Mouse (Mus musculus): ENCODE measurements at regions not wholly inside any gene's neighbourhood (a gene's known extent, or its start where the extent isn't known, plus 50 kb on each side); places are given as distances from the start of the nearest gene placed in this dataset.

DNA sequence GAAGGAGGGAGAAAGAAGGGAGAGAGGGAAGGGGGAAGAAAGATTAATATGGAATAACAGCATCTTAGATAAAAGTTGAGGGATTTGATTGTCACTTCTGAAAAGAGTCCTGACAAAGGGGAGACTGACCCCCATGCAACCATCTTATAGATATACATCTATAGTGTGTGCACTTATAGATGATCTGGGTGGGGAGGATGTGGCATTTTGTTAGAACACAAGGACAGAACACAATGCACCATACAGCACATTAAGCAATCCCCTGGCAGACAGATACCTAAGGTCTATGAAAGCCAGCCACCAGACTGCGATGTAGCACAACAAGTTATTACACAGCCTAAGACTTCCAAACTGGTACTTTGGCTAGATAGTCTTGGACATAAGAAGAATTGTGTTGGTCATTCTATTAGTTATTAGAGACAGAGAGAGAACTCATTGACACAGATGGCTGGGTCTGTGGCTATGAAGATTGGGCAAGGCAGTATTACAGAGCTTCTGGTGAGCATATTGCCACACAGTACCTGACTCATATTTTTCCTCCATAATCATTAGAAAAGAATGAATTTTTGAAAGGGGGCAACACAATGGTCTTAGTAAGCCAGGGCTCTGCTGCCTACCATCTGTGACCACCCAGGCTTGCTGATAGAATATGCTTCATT is 126.3 kb upstream of the Itgb1 start:
- Histone ChIP-seq H3K4me1 (ENCODE audit: control insufficient read depth, insufficient read depth, insufficient read length, low read length) (peaks cover 13% of the 10 kb centered on the region), H3K27ac (replicated peaks; ENCODE audit: low read depth, low read length) (no peak overlapping the region), H3K4me3 (ENCODE audit: insufficient read depth, low read depth, low read length) (no peak overlapping the region)

DNA sequence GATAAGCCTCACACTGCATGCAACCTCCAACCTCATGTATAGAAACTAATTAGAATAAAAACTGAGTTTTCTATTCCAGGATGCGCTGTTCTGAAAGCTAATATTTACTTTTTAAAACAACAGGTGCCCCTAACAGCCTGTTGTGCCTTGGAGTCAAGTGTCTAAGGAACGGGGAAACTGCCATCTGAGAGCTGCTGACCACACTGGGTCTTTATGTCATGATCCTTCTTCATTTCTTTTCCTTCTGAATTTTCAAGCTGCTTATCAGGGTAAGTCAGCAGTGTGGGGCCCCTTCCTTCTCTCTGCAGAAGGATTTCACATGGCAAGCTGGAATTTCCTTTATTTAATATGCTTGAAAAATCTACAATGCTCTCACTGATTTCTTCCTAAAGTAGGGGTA is 125.0 kb upstream of the Itgb1 start:
- H3K4me3 ChIP-seq (ENCODE audit: insufficient read depth, low read depth, low read length) = no peak overlapping the region
- H3K4me1 ChIP-seq (ENCODE audit: control insufficient read depth, insufficient read depth, insufficient read length, low read length) = peaks cover 15% of the 10 kb centered on the region
- no peak overlapping the region for H3K27ac ChIP-seq (replicated peaks; ENCODE audit: low read depth, low read length)

DNA sequence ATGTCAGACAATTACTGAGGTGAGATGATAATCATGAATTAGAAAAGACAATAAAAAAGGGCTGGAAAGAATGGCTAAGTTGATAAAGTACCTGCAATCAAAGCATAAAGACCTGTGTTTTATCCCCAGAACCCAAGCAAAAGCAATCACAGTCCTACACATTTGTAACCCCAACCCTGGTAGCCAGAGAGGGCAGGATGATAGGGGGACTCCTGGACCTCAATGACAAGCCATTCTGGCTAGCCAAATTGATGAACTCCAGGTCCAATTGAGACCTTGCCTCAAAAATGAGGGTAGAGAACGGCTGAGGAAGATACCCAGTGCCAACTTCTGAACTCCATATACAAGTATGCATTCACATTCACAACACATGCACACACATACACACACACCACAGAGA is 124.4 kb upstream of the Itgb1 start:
- no peak overlapping the region for H3K4me3 ChIP-seq (ENCODE audit: insufficient read depth, low read depth, low read length)
- H3K4me1 ChIP-seq (ENCODE audit: control insufficient read depth, insufficient read depth, insufficient read length, low read length) = peaks cover 15% of the 10 kb centered on the region
- H3K27ac ChIP-seq (replicated peaks; ENCODE audit: low read depth, low read length) = no peak overlapping the region

DNA sequence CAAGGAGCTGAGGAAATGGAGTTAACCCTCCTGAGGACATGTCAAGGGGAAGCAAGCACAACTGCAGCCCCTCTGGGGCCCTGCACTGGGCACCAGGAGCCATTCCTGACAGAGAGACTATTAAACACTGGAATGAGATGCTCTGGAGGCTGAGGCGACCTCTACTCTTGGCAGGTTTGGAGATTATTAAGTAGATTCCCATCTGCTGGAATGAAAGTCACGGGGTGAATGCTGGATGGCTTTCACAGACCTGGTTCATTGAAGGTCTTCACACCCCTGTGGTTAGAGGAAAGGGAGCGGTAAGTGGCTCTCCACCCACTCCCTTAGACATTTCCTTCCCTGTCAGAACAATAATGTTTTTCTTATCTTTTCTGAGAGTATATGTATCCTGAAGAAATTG is 122.8 kb upstream of the Itgb1 start:
- Histone ChIP-seq H3K4me1 (ENCODE audit: control insufficient read depth, insufficient read depth, insufficient read length, low read length) (peaks cover 15% of the 10 kb centered on the region), H3K27ac (replicated peaks; ENCODE audit: low read depth, low read length) (peak overlapping the region; percentile 19; the same call in 1 of the 2 replicates), H3K4me3 (ENCODE audit: insufficient read depth, low read depth, low read length) (no peak overlapping the region)

DNA sequence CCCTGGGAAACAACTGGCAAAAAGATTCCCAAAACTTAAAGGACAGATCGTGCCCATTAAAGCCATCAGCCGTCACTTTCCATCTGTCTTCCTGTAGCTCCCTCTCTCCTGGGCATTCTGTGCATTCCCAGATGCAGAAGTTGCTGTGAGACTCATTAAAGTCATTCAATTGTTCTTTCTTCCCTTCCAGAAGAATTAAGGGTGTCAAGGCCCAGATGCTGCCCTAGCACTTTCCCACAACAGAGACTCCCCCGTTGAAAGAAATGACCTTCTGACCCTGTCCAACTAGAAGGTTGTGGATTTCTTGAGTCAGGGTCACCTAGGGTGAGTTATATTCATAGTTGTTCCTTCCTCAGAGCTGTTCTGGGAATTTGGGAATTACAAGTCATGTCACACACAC is 121.7 kb upstream of the Itgb1 start:
- Histone ChIP-seq H3K4me1 (ENCODE audit: control insufficient read depth, insufficient read depth, insufficient read length, low read length) (peaks cover 15% of the 10 kb centered on the region), H3K27ac (replicated peaks; ENCODE audit: low read depth, low read length) (peak overlapping the region; percentile 93), H3K4me3 (ENCODE audit: insufficient read depth, low read depth, low read length) (no peak overlapping the region)

DNA sequence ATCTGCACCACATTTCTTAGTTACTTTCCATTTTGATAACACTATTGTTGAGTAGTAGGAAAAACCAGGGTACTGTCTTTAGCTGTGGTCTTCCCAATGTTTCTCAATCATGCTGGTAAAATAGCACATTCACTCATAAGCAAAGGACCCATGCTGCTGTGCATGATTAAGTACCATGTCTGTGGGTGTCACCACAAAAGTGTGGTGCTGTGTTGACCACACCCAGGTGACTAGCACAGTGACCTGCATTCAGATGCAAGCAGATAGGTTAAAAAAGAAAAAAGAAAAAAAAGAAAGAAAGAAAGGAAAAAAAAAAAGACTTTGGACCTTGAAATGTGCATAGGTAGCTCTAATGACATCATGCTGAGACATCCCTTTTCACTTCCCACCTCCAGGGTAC is 113.2 kb upstream of the Itgb1 start:
- no peak overlapping the region for H3K27ac ChIP-seq (replicated peaks; ENCODE audit: low read depth, low read length)
- H3K4me3 ChIP-seq (ENCODE audit: insufficient read depth, low read depth, low read length) = no peak overlapping the region
- H3K4me1 ChIP-seq (ENCODE audit: control insufficient read depth, insufficient read depth, insufficient read length, low read length) = no peaks in the 10 kb centered on the region

DNA sequence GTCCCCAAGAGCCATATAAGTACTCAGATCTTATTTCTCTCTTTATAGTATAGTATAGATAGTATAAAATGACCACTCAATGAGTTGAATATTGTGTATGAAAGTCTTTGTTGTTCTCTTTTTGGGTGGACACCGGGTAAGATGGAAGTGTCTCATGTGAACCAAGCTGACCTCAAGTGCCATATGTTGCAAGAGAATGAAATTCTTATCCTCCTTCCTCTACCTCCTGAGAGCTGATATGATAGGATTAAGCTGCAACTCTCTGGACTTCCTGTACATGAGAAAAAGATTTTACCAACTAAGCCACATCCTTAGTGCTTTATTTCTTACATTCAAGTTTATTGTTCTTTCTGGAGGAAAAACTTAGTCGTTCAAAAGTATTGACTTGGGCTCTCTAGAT is 91.3 kb upstream of the Itgb1 start:
- Histone ChIP-seq H3K4me3 (ENCODE audit: insufficient read depth, low read depth, low read length) (no peak overlapping the region), H3K4me1 (ENCODE audit: control insufficient read depth, insufficient read depth, insufficient read length, low read length) (peaks cover 3% of the 10 kb centered on the region; the same call in 1 of the 2 replicates), H3K27ac (replicated peaks; ENCODE audit: low read depth, low read length) (no peak overlapping the region)

DNA sequence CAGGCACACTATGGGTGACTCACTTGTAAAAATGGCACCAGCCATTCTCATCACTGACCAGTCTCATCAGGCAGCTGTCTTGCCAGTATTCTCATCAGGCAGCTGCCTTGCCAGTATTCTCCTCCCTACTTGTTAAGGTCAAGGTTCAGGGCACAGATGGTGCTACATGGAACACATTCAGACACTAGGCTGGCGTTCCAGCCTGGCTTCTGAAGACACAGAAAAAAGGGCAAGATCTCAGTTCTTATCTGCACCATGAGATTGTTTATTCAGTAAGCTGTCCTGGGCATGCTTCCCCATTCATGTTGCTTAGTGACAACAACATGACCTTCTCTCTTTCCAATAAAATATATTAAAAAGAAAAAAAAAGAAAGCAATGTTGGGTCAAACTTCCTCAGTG is 90.7 kb upstream of the Itgb1 start:
- peaks cover 3% of the 10 kb centered on the region; the same call in 1 of the 2 replicates for H3K4me1 ChIP-seq (ENCODE audit: control insufficient read depth, insufficient read depth, insufficient read length, low read length)
- H3K4me3 ChIP-seq (ENCODE audit: insufficient read depth, low read depth, low read length) = no peak overlapping the region
- peak overlapping the region; percentile 29; the same call in 1 of the 2 replicates for H3K27ac ChIP-seq (replicated peaks; ENCODE audit: low read depth, low read length)

DNA sequence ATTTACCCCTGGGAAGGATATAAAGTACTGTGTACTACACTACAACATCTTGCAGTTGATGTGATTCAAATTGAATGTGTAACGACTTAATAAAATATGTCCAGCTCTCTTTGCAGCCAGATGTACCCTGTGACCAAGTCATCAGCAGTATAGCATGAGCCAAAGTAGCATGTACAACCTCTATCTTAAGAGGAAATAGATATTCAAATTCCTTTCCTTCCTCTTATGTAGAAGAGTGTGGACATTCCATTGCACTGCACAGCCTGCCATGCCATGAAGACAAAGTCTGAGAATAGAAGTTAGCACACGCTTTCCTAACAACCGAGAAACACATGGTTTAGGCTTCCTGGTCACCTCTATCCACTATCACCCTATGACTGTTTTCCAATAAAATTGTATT is 79.9 kb upstream of the Itgb1 start:
- no peaks in the 10 kb centered on the region for H3K4me1 ChIP-seq (ENCODE audit: control insufficient read depth, insufficient read depth, insufficient read length, low read length)
- no peak overlapping the region for H3K4me3 ChIP-seq (ENCODE audit: insufficient read depth, low read depth, low read length)
- H3K27ac ChIP-seq (replicated peaks; ENCODE audit: low read depth, low read length) = no peak overlapping the region

DNA sequence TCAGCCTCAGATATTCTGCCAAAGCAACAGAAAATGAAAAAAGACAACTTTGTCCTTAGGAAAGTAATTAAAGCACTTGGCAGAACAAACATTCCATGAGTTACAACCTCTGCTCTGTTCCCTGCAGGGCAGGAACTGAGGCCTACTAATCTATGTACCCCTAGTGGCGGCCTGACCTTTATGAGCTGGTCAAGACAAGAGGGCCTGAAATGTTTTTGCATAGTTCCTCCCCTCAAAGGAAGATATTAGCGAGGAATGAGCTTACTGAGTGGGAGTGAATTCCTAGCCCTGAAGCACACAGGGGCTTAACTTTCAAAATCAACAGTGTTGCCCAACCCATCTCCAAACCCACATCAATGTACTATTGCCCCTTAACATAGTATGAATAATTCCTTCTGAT is 76.6 kb upstream of the Itgb1 start:
- Histone ChIP-seq H3K4me3 (ENCODE audit: insufficient read depth, low read depth, low read length) (no peak overlapping the region), H3K27ac (replicated peaks; ENCODE audit: low read depth, low read length) (no peak overlapping the region), H3K4me1 (ENCODE audit: control insufficient read depth, insufficient read depth, insufficient read length, low read length) (no peaks in the 10 kb centered on the region)

DNA sequence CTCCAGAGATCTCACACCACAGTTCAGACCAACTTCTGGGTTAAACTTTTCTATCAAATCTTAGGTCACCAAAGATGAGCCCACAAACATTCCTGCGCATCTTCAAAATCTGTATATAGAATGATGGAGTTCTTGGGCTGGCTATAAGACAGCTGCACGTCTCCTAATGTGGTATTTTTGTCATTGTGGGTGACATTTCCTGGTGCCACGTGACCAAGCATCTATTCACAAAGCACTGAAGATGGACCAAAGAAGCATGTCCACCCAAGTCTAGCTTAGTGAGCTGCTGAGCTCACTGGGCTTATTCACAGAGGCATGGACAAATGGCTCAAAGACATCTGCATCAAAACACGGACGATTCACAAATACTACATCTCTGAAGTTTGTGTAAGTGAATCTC is 72.8 kb upstream of the Itgb1 start:
- no peaks in the 10 kb centered on the region for H3K4me1 ChIP-seq (ENCODE audit: control insufficient read depth, insufficient read depth, insufficient read length, low read length)
- H3K4me3 ChIP-seq (ENCODE audit: insufficient read depth, low read depth, low read length) = no peak overlapping the region
- H3K27ac ChIP-seq (replicated peaks; ENCODE audit: low read depth, low read length) = no peak overlapping the region

DNA sequence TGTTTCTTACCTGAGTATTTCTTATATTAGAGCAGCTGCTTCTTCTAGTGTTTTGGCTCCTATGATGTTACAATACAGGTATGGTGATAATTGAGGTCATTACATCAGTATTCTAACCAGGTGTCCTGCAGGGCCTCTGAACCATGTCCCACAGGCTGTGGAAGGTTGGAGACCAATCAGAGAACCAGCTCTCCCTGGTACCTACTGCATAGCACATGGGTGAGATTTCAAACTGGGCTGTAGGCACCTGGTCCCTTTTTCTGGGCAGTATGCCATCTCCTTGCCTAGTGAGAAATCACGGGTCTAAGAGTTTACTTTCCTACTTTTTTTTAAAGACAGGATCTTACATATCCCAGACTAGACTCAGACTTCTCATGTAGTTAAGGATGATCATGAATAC is 67.6 kb upstream of the Itgb1 start:
- Histone ChIP-seq H3K4me3 (ENCODE audit: insufficient read depth, low read depth, low read length) (no peak overlapping the region), H3K27ac (replicated peaks; ENCODE audit: low read depth, low read length) (no peak overlapping the region), H3K4me1 (ENCODE audit: control insufficient read depth, insufficient read depth, insufficient read length, low read length) (no peaks in the 10 kb centered on the region)

DNA sequence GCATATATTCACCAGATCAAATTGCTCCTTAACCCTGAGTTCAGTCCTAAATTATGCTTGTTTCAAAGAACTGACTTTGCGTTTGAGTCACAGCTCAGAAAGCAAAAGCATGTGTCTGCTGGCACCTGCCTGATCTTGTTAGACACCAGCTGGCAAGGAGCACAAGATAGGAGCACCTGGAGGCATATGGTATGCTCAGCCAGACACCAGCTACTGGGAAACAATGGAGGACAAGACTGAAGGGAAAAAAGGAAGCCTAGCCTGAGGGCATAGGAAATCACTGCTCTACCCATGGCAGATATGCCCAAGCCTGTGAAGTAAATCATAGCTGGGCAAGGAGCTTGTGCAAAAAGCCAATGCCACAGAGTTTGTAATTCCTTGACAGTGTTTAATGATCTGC is 66.4 kb upstream of the Itgb1 start:
- no peaks in the 10 kb centered on the region for H3K4me1 ChIP-seq (ENCODE audit: control insufficient read depth, insufficient read depth, insufficient read length, low read length)
- no peak overlapping the region for H3K27ac ChIP-seq (replicated peaks; ENCODE audit: low read depth, low read length)
- no peak overlapping the region for H3K4me3 ChIP-seq (ENCODE audit: insufficient read depth, low read depth, low read length)

Measured in brown adipose tissue, adult 24 weeks (tissue).